Mouse (Mus musculus) heart, embryonic 15.5 days (tissue): ENCODE results near the gene Olfr750. TPM values are rescaled to one million over a fixed set of nuclear protein-coding genes. Genes with fewer than 3 reads are reported as not detected.
A peak's percentile ranks its signal among the peaks of the same experiment; 100 is the strongest.

Experiments used
- ATAC-seq: fragments of 200-750 bp; cut with Nextera tagmentation; replicated peaks from 2 replicates; pipeline ENCODE4 v1.8.0; 2017; ENCODE audit warnings: low read depth, moderate TSS enrichment; ENCODE audit not compliant: insufficient number of reproducible peaks, insufficient read depth, low FRiP score
- H3K27ac ChIP-seq: fragments of 300-500 bp; sonication (generic); 2 replicates; pipeline ENCODE4 v1.5.1; 2015; ENCODE audit warnings: mild to moderate bottlenecking, inconsistent platforms
- H3K27me3 ChIP-seq: fragments of 300-500 bp; sonication (generic); 2 replicates; pipeline ENCODE4 v1.6.1; 2015; ENCODE audit warnings: inconsistent platforms
- H3K36me3 ChIP-seq: fragments of 300-500 bp; sonication (generic); 2 replicates; pipeline ENCODE4 v1.6.1; 2015; ENCODE audit warnings: mild to moderate bottlenecking, inconsistent platforms
- H3K4me1 ChIP-seq: fragments of 300-500 bp; sonication (generic); replicated peaks from 2 replicates; pipeline ENCODE4 v1.6.1; 2015; ENCODE audit warnings: inconsistent platforms
- H3K4me2 ChIP-seq: fragments of 300-500 bp; sonication (generic); 2 replicates; pipeline ENCODE4 v1.6.1; 2015; ENCODE audit warnings: inconsistent platforms, mild to moderate bottlenecking, moderate library complexity
- H3K4me3 ChIP-seq: fragments of 300-500 bp; sonication (generic); 2 replicates; pipeline ENCODE4 v1.5.1; 2015; ENCODE audit warnings: mild to moderate bottlenecking, inconsistent platforms
- H3K9ac ChIP-seq: fragments of 300-500 bp; sonication (generic); 2 replicates; pipeline ENCODE4 v1.6.1; 2015; ENCODE audit warnings: mild to moderate bottlenecking, inconsistent platforms
- H3K9me3 ChIP-seq: fragments of 300-500 bp; sonication (generic); replicated peaks from 2 replicates; pipeline ENCODE4 v1.6.1; 2016; ENCODE audit warnings: inconsistent platforms
- WGBS: fragments of 180-500 bp; shearing (Covaris S2); methylation state at CpG from one replicate; pipeline ENCODE4 v1.1.7; 2015; ENCODE audit warnings: mixed read lengths; 5-methylcytosine and 5-hydroxymethylcytosine counted together
- polyA plus RNA-seq: library from polyadenylated mRNA; unstranded; fragments of >200 nt; fragmentation: Nextera tagmentation; extraction: Ambion mirVana; gene quantifications from 2 replicates; pipeline ENCODE4 v1.2.1, GENCODE M21; 2015

Olfr750 gene
- polyA plus RNA-seq, 1 experiment from 2014 or later, result not detected

DNA sequence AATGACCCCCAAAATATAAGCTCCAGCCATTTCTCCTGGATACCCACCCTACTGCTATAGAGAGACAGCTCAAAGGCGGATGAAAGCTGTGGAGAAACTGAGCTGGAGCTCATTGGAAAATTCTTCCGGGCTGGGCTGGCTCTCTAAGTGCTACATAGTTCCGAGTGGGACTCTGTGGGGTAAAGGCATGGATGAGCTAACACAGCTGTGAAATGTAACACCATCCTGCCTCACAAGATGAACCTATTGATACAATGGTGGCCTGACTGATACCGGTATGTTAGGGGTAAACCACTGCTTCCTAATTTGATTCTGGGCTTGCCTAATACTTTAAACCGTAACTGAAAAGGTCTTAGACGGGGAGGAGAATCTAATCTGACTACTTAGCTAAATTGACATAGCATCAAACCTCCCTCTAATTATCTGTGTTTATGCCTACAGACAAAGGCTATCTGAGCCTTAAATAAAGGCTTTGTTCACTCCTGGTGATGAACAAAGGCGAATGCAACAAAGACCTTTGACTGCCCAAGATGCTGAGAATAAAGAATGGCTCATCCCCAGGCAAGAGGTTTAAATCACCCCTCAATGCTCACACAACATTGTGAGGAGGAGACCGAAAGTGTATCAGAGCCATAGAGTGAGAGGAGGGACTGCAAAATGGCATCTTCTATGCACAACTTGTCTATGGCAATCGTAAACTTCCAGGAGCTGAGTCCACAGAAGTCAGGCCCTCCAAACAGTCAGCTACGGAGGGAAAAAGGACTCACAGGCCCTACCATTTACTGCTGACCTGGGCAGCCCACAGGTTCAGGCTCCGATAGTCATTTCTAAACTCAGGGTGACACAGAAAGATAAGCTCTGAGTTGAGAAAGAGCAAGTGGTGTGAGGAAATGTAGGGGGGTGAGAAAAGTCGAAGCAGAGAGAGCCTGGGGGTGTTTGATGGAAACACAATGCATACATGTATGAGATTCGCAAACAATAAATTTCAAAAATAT is 19.7 kb downstream of the Olfr750 start:
- ATAC-seq, result no peak
- Histone ChIP-seq H3K9ac (no peak overlapping the region), H3K27ac (no peak overlapping the region), H3K4me3 (no peak overlapping the region), H3K27me3 (no peaks in the 10 kb centered on the region), H3K36me3 (no peaks in the 10 kb centered on the region), H3K9me3 (no peaks in the 10 kb centered on the region), H3K4me2 (no peak overlapping the region), H3K4me1 (peaks cover 14% of the 10 kb centered on the region)
- WGBS, result 71% methylated on average over 13 of the region's 13 CpGs

- Histone ChIP-seq H3K36me3 (no peaks in the 10 kb centered on the region), H3K27ac (no peak overlapping the region), H3K4me3 (no peak overlapping the region), H3K27me3 (no peaks in the 10 kb centered on the region), H3K4me2 (no peak overlapping the region), H3K9me3 (no peaks in the 10 kb centered on the region), H3K4me1 (peaks cover 14% of the 10 kb centered on the region), H3K9ac (no peak overlapping the region)
- ATAC-seq, result no peak; the same call in 1 of the 2 replicates
- 71% methylated on average over 5 of the region's 5 CpGs for WGBS
Measured at GRCm38 (mm10) chr14:51053176-51053575, 21.1 kb downstream of the Olfr750 start.

DNA sequence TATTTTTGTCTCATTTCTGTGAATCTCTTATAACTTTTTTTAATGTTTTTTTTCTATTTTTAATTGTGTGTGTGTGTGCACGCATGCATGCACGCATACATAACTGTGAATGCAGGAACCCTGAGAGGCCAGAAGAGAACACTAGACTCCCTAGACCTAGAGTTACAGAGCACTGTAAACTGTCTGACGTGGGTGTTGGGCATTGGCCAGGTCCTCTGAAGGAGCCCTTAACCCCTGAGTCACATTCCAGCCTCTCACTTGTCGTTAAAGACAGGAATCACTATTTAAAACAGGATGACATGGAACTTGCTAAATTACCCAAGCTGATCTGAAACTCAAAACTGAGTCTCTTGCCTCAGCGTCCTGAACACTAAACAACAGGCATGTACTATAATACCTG is 22.3 kb downstream of the Olfr750 start:
- Histone ChIP-seq H3K9ac (no peak overlapping the region), H3K4me3 (no peak overlapping the region), H3K36me3 (no peaks in the 10 kb centered on the region), H3K27me3 (no peaks in the 10 kb centered on the region), H3K27ac (no peak overlapping the region), H3K4me2 (no peak overlapping the region), H3K9me3 (no peaks in the 10 kb centered on the region), H3K4me1 (peaks cover 10% of the 10 kb centered on the region)
- ATAC-seq, result no peak
- 56% methylated on average over 5 of the region's 5 CpGs for WGBS

DNA sequence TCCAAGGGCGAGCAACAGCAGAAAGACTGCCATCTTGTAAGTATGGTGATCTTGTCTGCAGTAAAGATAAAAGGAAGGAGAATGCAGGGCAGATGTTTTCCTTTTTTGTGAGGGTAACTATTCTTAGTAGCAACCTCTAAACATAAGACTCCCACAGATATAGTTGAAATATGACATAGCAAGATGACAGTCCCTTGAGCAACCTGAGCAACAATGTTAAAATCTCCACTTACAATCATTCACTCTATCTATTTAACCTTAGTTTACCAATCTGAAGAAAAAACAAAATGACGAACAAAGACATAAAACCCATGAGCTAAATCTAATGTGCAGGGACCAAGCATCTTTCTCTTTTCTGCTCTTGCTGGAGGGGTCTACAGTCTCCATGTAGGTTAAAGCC is 24.2 kb downstream of the Olfr750 start, which contains the start of gene Rnase11:
Rnase11 (minus strand) TSS at position 101 of the 400 bp plus-strand sequence.
- H3K9me3 ChIP-seq, result no peaks in the 10 kb centered on the region
- H3K9ac ChIP-seq, result no peak within 1 kb of the TSS
- WGBS, result 81% methylated on average over 2 of the region's 2 CpGs
- H3K36me3 ChIP-seq, result no peaks in the 10 kb centered on the region
- H3K27me3 ChIP-seq, result no peaks in the 10 kb centered on the region
- H3K27ac ChIP-seq, result no peak within 1 kb of the TSS
- H3K4me2 ChIP-seq, result no peak within 1 kb of the TSS
- H3K4me3 ChIP-seq, result no peak within 1 kb of the TSS
- no peak for ATAC-seq
- H3K4me1 ChIP-seq, result peaks cover 10% of the 10 kb centered on the region

DNA sequence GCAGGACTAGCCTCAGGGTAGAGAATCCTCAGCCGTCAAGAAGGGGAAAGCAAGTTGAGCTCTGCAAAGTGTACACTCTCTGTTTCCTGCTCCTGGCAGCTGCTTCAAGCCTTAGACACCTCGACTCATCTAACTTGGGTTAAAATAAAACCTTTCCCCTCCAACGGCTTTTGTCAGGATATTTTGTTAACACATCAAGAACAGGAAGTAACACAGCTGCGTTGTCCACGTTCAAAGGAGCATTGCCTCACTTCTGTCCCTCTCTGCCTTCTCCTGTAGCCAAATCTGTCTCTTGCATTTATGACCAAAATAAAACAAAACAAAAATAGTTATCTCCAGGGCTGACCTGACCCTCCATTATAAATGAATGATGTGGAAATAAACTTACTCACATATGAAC is 26.4 kb downstream of the Olfr750 start:
- Histone ChIP-seq H3K27ac (no peak overlapping the region), H3K4me2 (no peak overlapping the region), H3K4me3 (no peak overlapping the region), H3K4me1 (peaks cover 3% of the 10 kb centered on the region), H3K9me3 (no peaks in the 10 kb centered on the region), H3K36me3 (no peaks in the 10 kb centered on the region), H3K27me3 (no peaks in the 10 kb centered on the region), H3K9ac (no peak overlapping the region)
- WGBS, result 28% methylated on average over 5 of the region's 5 CpGs
- no peak for ATAC-seq

- 76% methylated on average over 6 of the region's 6 CpGs for WGBS
- Histone ChIP-seq H3K4me1 (0 out of 2 replicates have a peak, but pooled peaks cover 6% of the 10 kb centered on the region), H3K4me2 (no peak within 1 kb of the TSS), H3K27ac (no peak within 1 kb of the TSS), H3K9me3 (no peaks in the 10 kb centered on the region), H3K4me3 (no peak within 1 kb of the TSS), H3K27me3 (no peaks in the 10 kb centered on the region), H3K36me3 (no peaks in the 10 kb centered on the region), H3K9ac (no peak within 1 kb of the TSS)
- ATAC-seq, result no peak
Measured at GRCm38 (mm10) chr14:51041769-51042168, 32.5 kb downstream of the Olfr750 start, which contains the start of gene Rnase9. Rnase9 (minus strand) TSS chr14:51041869.

DNA sequence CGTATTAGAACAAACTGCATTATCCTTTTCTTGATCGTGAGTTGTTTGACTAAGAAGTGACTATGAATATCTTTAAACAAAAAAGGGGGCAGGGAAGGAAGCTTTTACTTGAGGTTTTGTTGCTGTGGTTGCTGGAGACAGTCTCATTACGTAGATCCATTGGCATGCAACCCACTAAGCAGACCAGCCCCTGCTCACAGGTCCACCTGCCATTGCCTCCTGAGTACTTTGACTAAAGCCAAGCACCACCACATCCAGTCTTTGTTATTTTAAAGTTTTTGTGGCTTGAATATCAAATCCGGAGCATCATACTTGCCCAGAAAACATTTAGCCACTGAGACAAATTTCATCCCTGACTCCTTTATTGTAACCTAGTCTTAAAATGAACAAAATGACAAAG is 38.0 kb downstream of the Olfr750 start:
- 72% methylated on average over 4 of the region's 4 CpGs for WGBS
- 0 out of 2 replicates have a peak, but pooled peaks cover 6% of the 10 kb centered on the region for H3K4me1 ChIP-seq

DNA sequence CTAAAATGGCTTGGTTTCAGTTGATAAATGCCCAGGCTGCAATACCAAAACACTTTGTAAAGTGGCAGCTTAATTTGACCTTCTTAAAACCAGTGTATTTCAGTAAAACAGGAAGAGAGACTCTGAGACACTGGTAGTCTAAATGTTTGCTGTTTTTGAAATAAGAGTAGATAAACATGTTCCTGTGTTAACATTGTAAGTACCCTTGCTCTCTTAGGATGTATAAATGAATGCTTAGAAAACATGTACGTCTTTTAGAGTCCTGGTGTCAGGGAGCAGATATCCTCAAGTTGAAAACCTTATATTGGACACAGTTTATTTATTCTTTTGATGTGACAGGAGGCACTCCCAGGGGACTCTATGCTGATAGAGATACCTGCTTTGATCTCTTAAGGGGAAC is 39.0 kb downstream of the Olfr750 start:
- no peaks in the 10 kb centered on the region for H3K36me3 ChIP-seq
- 0 out of 2 replicates have a peak, but pooled peaks cover 3% of the 10 kb centered on the region for H3K4me1 ChIP-seq
- H3K4me2 ChIP-seq, result no peak overlapping the region
- H3K9me3 ChIP-seq, result no peaks in the 10 kb centered on the region
- H3K9ac ChIP-seq, result no peak overlapping the region
- no peak for ATAC-seq
- H3K4me3 ChIP-seq, result no peak overlapping the region
- H3K27ac ChIP-seq, result no peak overlapping the region
- H3K27me3 ChIP-seq, result no peaks in the 10 kb centered on the region
- WGBS, result 58% methylated on average over 1 of the region's 1 CpGs

More for the DNA sequence above, 38.0 kb downstream of the Olfr750 start:
- Histone ChIP-seq H3K27ac (no peak overlapping the region), H3K4me3 (no peak overlapping the region), H3K9me3 (no peaks in the 10 kb centered on the region), H3K36me3 (no peaks in the 10 kb centered on the region), H3K4me2 (no peak overlapping the region), H3K27me3 (no peaks in the 10 kb centered on the region), H3K9ac (no peak overlapping the region)
- no peak for ATAC-seq

DNA sequence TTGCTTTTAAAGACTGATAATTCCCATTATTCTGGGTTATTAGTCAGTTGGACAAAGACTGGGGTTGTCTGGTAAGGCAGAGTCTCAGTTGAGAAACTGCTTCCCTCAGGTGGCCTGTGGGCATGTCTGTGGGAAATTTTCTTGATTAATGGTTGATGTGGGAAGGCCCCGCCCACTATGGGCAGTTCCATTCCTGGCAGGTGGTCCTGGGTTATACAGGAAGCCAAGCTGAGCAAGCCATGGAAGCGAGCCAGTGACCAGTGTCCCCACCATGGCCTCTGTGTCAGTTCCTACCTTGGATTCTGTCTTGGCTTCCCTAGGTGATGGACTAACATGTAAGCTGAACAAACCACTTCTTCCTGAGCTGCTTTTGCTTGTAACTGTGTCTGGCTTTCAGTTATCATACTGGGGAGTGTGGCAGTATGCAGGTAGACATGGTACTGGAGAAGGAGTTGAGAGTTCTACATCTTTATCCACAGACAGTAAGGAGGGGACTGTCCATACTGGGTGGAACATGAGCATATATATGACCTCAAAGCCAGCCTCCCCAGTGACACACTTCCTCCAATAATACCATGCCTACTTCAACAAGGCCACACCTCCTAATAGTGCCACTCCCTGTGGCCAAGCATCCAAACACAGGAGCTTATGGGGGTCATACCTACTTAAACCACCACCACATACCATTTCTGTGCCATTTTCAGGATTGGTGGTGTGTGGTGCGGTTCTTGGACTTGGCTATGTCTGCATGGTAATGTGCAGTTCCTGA is 46.7 kb downstream of the Olfr750 start:
- 56% methylated on average over 3 of the region's 3 CpGs for WGBS
- no peak overlapping the region for H3K4me3 ChIP-seq
- no peak overlapping the region for H3K27ac ChIP-seq
- H3K27me3 ChIP-seq, result no peaks in the 10 kb centered on the region
- H3K36me3 ChIP-seq, result no peaks in the 10 kb centered on the region
- H3K9ac ChIP-seq, result no peak overlapping the region
- H3K9me3 ChIP-seq, result no peaks in the 10 kb centered on the region
- H3K4me2 ChIP-seq, result no peak overlapping the region
- no peaks in the 10 kb centered on the region for H3K4me1 ChIP-seq
- no peak for ATAC-seq

- H3K9me3 ChIP-seq, result no peaks in the 10 kb centered on the region
- no peaks in the 10 kb centered on the region for H3K36me3 ChIP-seq
- no peaks in the 10 kb centered on the region for H3K4me1 ChIP-seq
- no peak overlapping the region for H3K9ac ChIP-seq
- H3K27ac ChIP-seq, result no peak overlapping the region
- WGBS, result 37% methylated on average over 5 of the region's 5 CpGs
- H3K4me3 ChIP-seq, result no peak overlapping the region
- no peaks in the 10 kb centered on the region for H3K27me3 ChIP-seq
- ATAC-seq, result 0 out of 2 replicates have a peak, but pooled peaks have one; percentile 27
- H3K4me2 ChIP-seq, result no peak overlapping the region
Measured at GRCm38 (mm10) chr14:51026391-51027133, 47.7 kb downstream of the Olfr750 start.

DNA sequence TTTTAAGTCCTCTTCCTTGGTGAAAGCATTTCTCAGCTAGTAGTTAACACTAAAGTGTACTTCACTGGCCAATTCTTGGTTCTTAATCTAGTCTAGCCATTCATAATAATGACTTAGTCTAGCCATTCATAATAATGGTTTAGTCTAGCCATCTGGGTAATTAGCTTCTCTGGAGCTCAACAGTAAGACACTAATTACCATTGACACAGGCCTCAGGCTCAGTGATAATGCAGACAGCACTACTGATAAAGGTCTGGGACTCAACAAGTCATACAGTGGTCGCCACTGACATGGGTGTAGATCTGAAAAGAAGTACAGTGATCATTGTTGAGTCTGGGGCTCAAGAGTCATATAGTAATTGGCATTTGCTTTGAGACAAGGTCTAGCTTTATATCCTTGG is 49.4 kb downstream of the Olfr750 start:
- H3K9ac ChIP-seq, result no peak overlapping the region
- no peak for ATAC-seq
- 70% methylated on average over 1 of the region's 1 CpGs for WGBS

More for the DNA sequence above, 49.4 kb downstream of the Olfr750 start:
- H3K4me3 ChIP-seq, result no peak overlapping the region
- H3K27me3 ChIP-seq, result no peaks in the 10 kb centered on the region
- H3K36me3 ChIP-seq, result no peaks in the 10 kb centered on the region
- no peaks in the 10 kb centered on the region for H3K4me1 ChIP-seq
- no peaks in the 10 kb centered on the region for H3K9me3 ChIP-seq
- no peak overlapping the region for H3K27ac ChIP-seq
- no peak overlapping the region for H3K4me2 ChIP-seq
